Mouse (Mus musculus) liver, embryonic 12.5 days (tissue): Measurements from ENCODE around the gene Pkib. TPM values are rescaled to one million over a fixed set of nuclear protein-coding genes. Genes with fewer than 3 reads are reported as not detected.

Experiments used
- ATAC-seq: fragments of 200-750 bp; cut with Nextera tagmentation; 2 replicates; pipeline ENCODE4 v1.8.0; 2017; ENCODE audit warnings: moderate number of reproducible peaks, mild to moderate bottlenecking, moderate library complexity
- H3K27ac ChIP-seq: fragments of 300-500 bp; sonication (generic); 2 replicates; pipeline ENCODE4 v1.5.1; 2016; ENCODE audit warnings: mild to moderate bottlenecking
- H3K27me3 ChIP-seq: fragments of 300-500 bp; sonication (generic); replicated peaks from 2 replicates; pipeline ENCODE4 v1.6.1; 2016; ENCODE audit warnings: mild to moderate bottlenecking, moderate library complexity
- H3K36me3 ChIP-seq: fragments of 300-500 bp; sonication (generic); 2 replicates; pipeline ENCODE4 v1.6.1; 2016; ENCODE audit warnings: mild to moderate bottlenecking, moderate library complexity
- H3K4me1 ChIP-seq: fragments of 300-500 bp; sonication (generic); 2 replicates; pipeline ENCODE4 v1.6.1; 2016
- H3K4me2 ChIP-seq: fragments of 300-500 bp; sonication (generic); 2 replicates; pipeline ENCODE4 v1.6.1; 2016; ENCODE audit warnings: mild to moderate bottlenecking, moderate library complexity
- H3K4me3 ChIP-seq: fragments of 300-500 bp; sonication (generic); 2 replicates; pipeline ENCODE4 v1.5.1; 2016; ENCODE audit warnings: mild to moderate bottlenecking, moderate library complexity
- H3K9ac ChIP-seq: fragments of 300-500 bp; sonication (generic); 2 replicates; pipeline ENCODE4 v1.6.1; 2016; ENCODE audit warnings: mild to moderate bottlenecking, moderate library complexity
- H3K9me3 ChIP-seq: fragments of 300-500 bp; sonication (generic); replicated peaks from 2 replicates; pipeline ENCODE4 v1.6.1; 2016; ENCODE audit warnings: mild to moderate bottlenecking, moderate library complexity
- WGBS: fragments of 180-500 bp; shearing (Covaris S2); methylation state at CpG from one replicate; pipeline ENCODE4 v1.1.7; 2016; ENCODE audit not compliant: insufficient replicate concordance; 5-methylcytosine and 5-hydroxymethylcytosine counted together
- polyA plus RNA-seq: library from polyadenylated mRNA; unstranded; fragments of >200 nt; fragmentation: Nextera tagmentation; extraction: Ambion mirVana; gene quantifications from 2 replicates; pipeline ENCODE4 v1.2.1, GENCODE M21; 2016

Pkib gene
- polyA plus RNA-seq, 1 experiment from 2014 or later: 1.9 TPM

- no peak overlapping the region for H3K9ac ChIP-seq
- no peaks in the 10 kb centered on the region for H3K4me1 ChIP-seq
- H3K4me3 ChIP-seq: no peak overlapping the region
- no peak for ATAC-seq
- no peak overlapping the region for H3K27ac ChIP-seq
- H3K36me3 ChIP-seq: no peaks in the 10 kb centered on the region
- H3K27me3 ChIP-seq: no peaks in the 10 kb centered on the region
- H3K4me2 ChIP-seq: no peak overlapping the region
- 56% methylated on average over 2 of the region's 2 CpGs for WGBS
- H3K9me3 ChIP-seq: no peaks in the 10 kb centered on the region
These were observed 109.6 kb downstream of the Pkib start for GRCm38 (mm10) chr10:57741351-57741750.

GRCm38 (mm10) chr10:57743045-57743444 is 111.3 kb downstream of the Pkib start:
- H3K4me1 ChIP-seq: no peaks in the 10 kb centered on the region
- H3K27me3 ChIP-seq: no peaks in the 10 kb centered on the region
- WGBS: 59% methylated on average over 7 of the region's 7 CpGs
- no peak for ATAC-seq
- H3K9me3 ChIP-seq: no peaks in the 10 kb centered on the region
- no peak overlapping the region for H3K4me2 ChIP-seq
- no peak overlapping the region for H3K9ac ChIP-seq
- H3K4me3 ChIP-seq: no peak overlapping the region
- no peak overlapping the region for H3K27ac ChIP-seq
- no peaks in the 10 kb centered on the region for H3K36me3 ChIP-seq

GRCm38 (mm10) chr10:57743606-57744016 is 111.8 kb downstream of the Pkib start:
- Histone ChIP-seq H3K27me3 (no peaks in the 10 kb centered on the region), H3K27ac (no peak overlapping the region), H3K9ac (no peak overlapping the region), H3K9me3 (no peaks in the 10 kb centered on the region), H3K4me3 (peak overlapping the region; percentile 20), H3K4me2 (peak overlapping the region; percentile 39), H3K4me1 (no peaks in the 10 kb centered on the region), H3K36me3 (no peaks in the 10 kb centered on the region)
- no peak for ATAC-seq
- 10% methylated on average over 6 of the region's 6 CpGs for WGBS

- Histone ChIP-seq H3K4me2 (no peak overlapping the region), H3K27ac (no peak overlapping the region), H3K9ac (no peak overlapping the region), H3K36me3 (no peaks in the 10 kb centered on the region), H3K27me3 (no peaks in the 10 kb centered on the region), H3K4me3 (no peak overlapping the region), H3K4me1 (no peaks in the 10 kb centered on the region), H3K9me3 (no peaks in the 10 kb centered on the region)
- 49% methylated on average over 2 of the region's 2 CpGs for WGBS
- no peak for ATAC-seq
These were observed 112.5 kb downstream of the Pkib start for GRCm38 (mm10) chr10:57744128-57744765.

- H3K36me3 ChIP-seq: no peaks in the 10 kb centered on the region
- no peak overlapping the region for H3K27ac ChIP-seq
- no peaks in the 10 kb centered on the region for H3K4me1 ChIP-seq
- H3K27me3 ChIP-seq: no peaks in the 10 kb centered on the region
- H3K4me2 ChIP-seq: no peak overlapping the region
- no peaks in the 10 kb centered on the region for H3K9me3 ChIP-seq
- H3K9ac ChIP-seq: no peak overlapping the region
- H3K4me3 ChIP-seq: no peak overlapping the region
- no peak for ATAC-seq
These were observed 113.7 kb downstream of the Pkib start for GRCm38 (mm10) chr10:57745452-57745851.

- Histone ChIP-seq H3K27ac (no peak overlapping the region), H3K36me3 (no peaks in the 10 kb centered on the region), H3K4me2 (no peak overlapping the region), H3K4me1 (no peaks in the 10 kb centered on the region), H3K9me3 (no peaks in the 10 kb centered on the region), H3K9ac (no peak overlapping the region), H3K27me3 (no peaks in the 10 kb centered on the region), H3K4me3 (no peak overlapping the region)
- no peak for ATAC-seq
These were observed 115.3 kb downstream of the Pkib start for GRCm38 (mm10) chr10:57747127-57747526.

GRCm38 (mm10) chr10:57753343-57753742 is 121.6 kb downstream of the Pkib start:
- Histone ChIP-seq H3K27me3 (no peaks in the 10 kb centered on the region), H3K4me2 (no peak overlapping the region), H3K27ac (no peak overlapping the region), H3K9me3 (no peaks in the 10 kb centered on the region), H3K36me3 (no peaks in the 10 kb centered on the region), H3K9ac (no peak overlapping the region), H3K4me1 (no peaks in the 10 kb centered on the region), H3K4me3 (no peak overlapping the region)
- ATAC-seq: no peak
- 68% methylated on average over 1 of the region's 1 CpGs for WGBS

GRCm38 (mm10) chr10:57755201-57755736 is 123.5 kb downstream of the Pkib start:
- no peak overlapping the region for H3K27ac ChIP-seq
- no peak overlapping the region for H3K4me2 ChIP-seq
- H3K9me3 ChIP-seq: no peaks in the 10 kb centered on the region
- no peaks in the 10 kb centered on the region for H3K27me3 ChIP-seq
- ATAC-seq: no peak
- H3K4me1 ChIP-seq: no peaks in the 10 kb centered on the region
- H3K36me3 ChIP-seq: no peaks in the 10 kb centered on the region
- WGBS: 68% methylated on average over 2 of the region's 2 CpGs
- H3K9ac ChIP-seq: no peak overlapping the region
- H3K4me3 ChIP-seq: no peak overlapping the region

- Histone ChIP-seq H3K4me1 (no peaks in the 10 kb centered on the region), H3K27ac (no peak overlapping the region), H3K36me3 (no peaks in the 10 kb centered on the region), H3K4me2 (no peak overlapping the region), H3K27me3 (no peaks in the 10 kb centered on the region), H3K9me3 (no peaks in the 10 kb centered on the region), H3K9ac (no peak overlapping the region), H3K4me3 (no peak overlapping the region)
- ATAC-seq: no peak
- WGBS: 66% methylated on average over 2 of the region's 2 CpGs
These were observed 127.2 kb downstream of the Pkib start for GRCm38 (mm10) chr10:57758999-57759398.

GRCm38 (mm10) chr10:57760694-57761093 is 128.9 kb downstream of the Pkib start:
- H3K4me3 ChIP-seq: no peak overlapping the region
- H3K4me2 ChIP-seq: no peak overlapping the region
- H3K36me3 ChIP-seq: no peaks in the 10 kb centered on the region
- no peaks in the 10 kb centered on the region for H3K27me3 ChIP-seq
- 43% methylated on average over 3 of the region's 3 CpGs for WGBS
- H3K27ac ChIP-seq: no peak overlapping the region
- no peak for ATAC-seq
- H3K9me3 ChIP-seq: no peaks in the 10 kb centered on the region
- no peak overlapping the region for H3K9ac ChIP-seq
- H3K4me1 ChIP-seq: no peaks in the 10 kb centered on the region

- ATAC-seq: no peak
These were observed 131.3 kb downstream of the Pkib start for GRCm38 (mm10) chr10:57763044-57763443.

GRCm38 (mm10) chr10:57783289-57784130 is 151.7 kb downstream of the Pkib start:
- WGBS: 49% methylated on average over 12 of the region's 13 CpGs
- H3K4me1 ChIP-seq: no peaks in the 10 kb centered on the region
- H3K9ac ChIP-seq: no peak overlapping the region
- H3K4me2 ChIP-seq: no peak overlapping the region
- ATAC-seq: no peak
- no peak overlapping the region for H3K4me3 ChIP-seq
- 0 out of 2 replicates have a peak, but pooled peaks cover 6% of the 10 kb centered on the region for H3K27me3 ChIP-seq
- no peak overlapping the region for H3K27ac ChIP-seq
- no peaks in the 10 kb centered on the region for H3K36me3 ChIP-seq
- no peaks in the 10 kb centered on the region for H3K9me3 ChIP-seq

More at GRCm38 (mm10) chr10:57763044-57763443, 131.3 kb downstream of the Pkib start:
- H3K9ac ChIP-seq: no peak overlapping the region
- H3K27me3 ChIP-seq: no peaks in the 10 kb centered on the region
- 33% methylated on average over 1 of the region's 1 CpGs for WGBS
- no peaks in the 10 kb centered on the region for H3K9me3 ChIP-seq
- H3K27ac ChIP-seq: no peak overlapping the region
- H3K4me3 ChIP-seq: no peak overlapping the region
- H3K4me2 ChIP-seq: no peak overlapping the region
- H3K36me3 ChIP-seq: no peaks in the 10 kb centered on the region
- H3K4me1 ChIP-seq: no peaks in the 10 kb centered on the region
